Mouse (Mus musculus) hindbrain, embryonic 10.5 days (tissue): ENCODE data around the gene Cd180. TPM values are rescaled to one million over a fixed set of nuclear protein-coding genes. Genes with fewer than 3 reads are reported as not detected.

ENCODE experiments used
- DNase-seq: peaks from one replicate; pipeline ENCODE4 v3.0.0-alpha.2; 2017; ENCODE audit warnings: low spot score
- H3K27ac ChIP-seq: fragments of 300-500 bp; sonication (generic); 2 replicates; pipeline ENCODE4 v1.5.1; 2016; ENCODE audit warnings: mild to moderate bottlenecking, moderate library complexity
- H3K27me3 ChIP-seq: fragments of 300-500 bp; sonication (generic); 2 replicates; pipeline ENCODE4 v1.6.1; 2016; ENCODE audit warnings: mild to moderate bottlenecking; ENCODE audit not compliant: poor library complexity, insufficient read depth, severe bottlenecking
- H3K36me3 ChIP-seq: fragments of 300-500 bp; sonication (generic); 2 replicates; pipeline ENCODE4 v1.6.1; 2016; ENCODE audit warnings: mild to moderate bottlenecking, moderate library complexity
- H3K4me1 ChIP-seq: fragments of 300-500 bp; sonication (generic); replicated peaks from 2 replicates; pipeline ENCODE4 v1.6.1; 2016; ENCODE audit warnings: mild to moderate bottlenecking
- H3K4me3 ChIP-seq: fragments of 300-500 bp; sonication (generic); 2 replicates; pipeline ENCODE4 v1.5.1; 2016; ENCODE audit warnings: mild to moderate bottlenecking, moderate library complexity
- H3K9me3 ChIP-seq: fragments of 300-500 bp; sonication (generic); 2 replicates; pipeline ENCODE4 v1.6.1; 2016; ENCODE audit warnings: mild to moderate bottlenecking, moderate library complexity
- WGBS: fragments of 180-500 bp; shearing (Covaris S2); methylation state at CpG from one replicate; pipeline ENCODE4 v1.1.7; 2016; 5-methylcytosine and 5-hydroxymethylcytosine counted together
- polyA plus RNA-seq: library from polyadenylated mRNA; unstranded; fragments of >200 nt; fragmentation: Nextera tagmentation; extraction: Ambion mirVana; gene quantifications from 2 replicates; pipeline ENCODE4 v1.2.1, GENCODE M21; 2016

The Cd180 gene
- polyA plus RNA-seq, 1 experiment from 2014 or later, result 0.38 TPM

- no peaks in the 10 kb centered on the region for H3K27me3 ChIP-seq
- DNase-seq, result no peak
- 91% methylated on average over 6 of the region's 6 CpGs for WGBS
- H3K9me3 ChIP-seq, result no peaks in the 10 kb centered on the region
- H3K27ac ChIP-seq, result no peak overlapping the region
- H3K4me1 ChIP-seq, result peaks cover 7% of the 10 kb centered on the region; the same call in 1 of the 2 replicates
- no peaks in the 10 kb centered on the region for H3K36me3 ChIP-seq
- no peak overlapping the region for H3K4me3 ChIP-seq
Observed at GRCm38 (mm10) chr13:102689201-102690090, 3.9 kb upstream of the Cd180 start.

GRCm38 (mm10) chr13:102690184-102690583 lies 3.2 kb upstream of the Cd180 start:
- peaks cover 7% of the 10 kb centered on the region; the same call in 1 of the 2 replicates for H3K4me1 ChIP-seq
- H3K27ac ChIP-seq, result no peak overlapping the region
- 89% methylated on average over 5 of the region's 5 CpGs for WGBS
- H3K9me3 ChIP-seq, result no peaks in the 10 kb centered on the region
- H3K27me3 ChIP-seq, result no peaks in the 10 kb centered on the region
- no peak for DNase-seq
- no peaks in the 10 kb centered on the region for H3K36me3 ChIP-seq
- H3K4me3 ChIP-seq, result no peak overlapping the region

- DNase-seq, result no peak
- Histone ChIP-seq H3K9me3 (no peaks in the 10 kb centered on the region), H3K27ac (no peak overlapping the region), H3K27me3 (no peaks in the 10 kb centered on the region), H3K36me3 (no peaks in the 10 kb centered on the region), H3K4me1 (peaks cover 7% of the 10 kb centered on the region; the same call in 1 of the 2 replicates), H3K4me3 (no peak overlapping the region)
- 68% methylated on average over 11 of the region's 11 CpGs for WGBS
Observed at GRCm38 (mm10) chr13:102691408-102692150, 1.8 kb upstream of the Cd180 start.

- no peaks in the 10 kb centered on the region for H3K9me3 ChIP-seq
Observed at GRCm38 (mm10) chr13:102694154-102694553, 796 bp downstream of the Cd180 start.

GRCm38 (mm10) chr13:102695121-102695905 lies 2.0 kb downstream of the Cd180 start:
- WGBS, result 77% methylated on average over 7 of the region's 7 CpGs
- Histone ChIP-seq H3K36me3 (no peaks in the 10 kb centered on the region), H3K4me1 (peaks cover 18% of the 10 kb centered on the region), H3K27me3 (no peaks in the 10 kb centered on the region), H3K27ac (no peak overlapping the region), H3K9me3 (no peaks in the 10 kb centered on the region), H3K4me3 (no peak overlapping the region)
- DNase-seq, result no peak

More at GRCm38 (mm10) chr13:102694154-102694553, 796 bp downstream of the Cd180 start:
- no peak for DNase-seq
- Histone ChIP-seq H3K36me3 (no peaks in the 10 kb centered on the region), H3K27ac (no peak overlapping the region), H3K27me3 (no peaks in the 10 kb centered on the region), H3K4me3 (no peak overlapping the region), H3K4me1 (peaks cover 16% of the 10 kb centered on the region)
- 94% methylated on average over 7 of the region's 7 CpGs for WGBS

- peak overlapping the region; percentile 24 for H3K4me3 ChIP-seq
- no peaks in the 10 kb centered on the region for H3K9me3 ChIP-seq
- H3K4me1 ChIP-seq, result peaks cover 11% of the 10 kb centered on the region
- WGBS, result 33% methylated on average over 10 of the region's 10 CpGs
- DNase-seq, result no peak
- H3K27ac ChIP-seq, result peak overlapping the region; percentile 81
- no peaks in the 10 kb centered on the region for H3K27me3 ChIP-seq
- H3K36me3 ChIP-seq, result no peaks in the 10 kb centered on the region
Observed at GRCm38 (mm10) chr13:102698335-102698734, 5.0 kb downstream of the Cd180 start.

- H3K4me3 ChIP-seq, result peak overlapping the region; percentile 24
- H3K36me3 ChIP-seq, result no peaks in the 10 kb centered on the region
- H3K27me3 ChIP-seq, result no peaks in the 10 kb centered on the region
- no peaks in the 10 kb centered on the region for H3K9me3 ChIP-seq
- H3K27ac ChIP-seq, result peak overlapping the region; percentile 81
- peak; percentile 25 for DNase-seq
- peaks cover 11% of the 10 kb centered on the region for H3K4me1 ChIP-seq
- WGBS, result 40% methylated on average over 14 of the region's 14 CpGs
Observed at GRCm38 (mm10) chr13:102698751-102699323, 5.5 kb downstream of the Cd180 start.

- H3K27me3 ChIP-seq, result no peaks in the 10 kb centered on the region
- DNase-seq, result no peak
- H3K9me3 ChIP-seq, result no peaks in the 10 kb centered on the region
- H3K4me3 ChIP-seq, result no peak overlapping the region
- H3K36me3 ChIP-seq, result no peaks in the 10 kb centered on the region
- H3K27ac ChIP-seq, result no peak overlapping the region
- H3K4me1 ChIP-seq, result peaks cover 11% of the 10 kb centered on the region
- 86% methylated on average over 5 of the region's 5 CpGs for WGBS
Observed at GRCm38 (mm10) chr13:102700176-102700575, 6.8 kb downstream of the Cd180 start.

- peaks cover 11% of the 10 kb centered on the region for H3K4me1 ChIP-seq
- H3K36me3 ChIP-seq, result no peaks in the 10 kb centered on the region
- no peak for DNase-seq
- H3K9me3 ChIP-seq, result no peaks in the 10 kb centered on the region
- 86% methylated on average over 3 of the region's 3 CpGs for WGBS
- no peak overlapping the region for H3K27ac ChIP-seq
- no peaks in the 10 kb centered on the region for H3K27me3 ChIP-seq
- H3K4me3 ChIP-seq, result no peak overlapping the region
Observed at GRCm38 (mm10) chr13:102700744-102701143, 7.4 kb downstream of the Cd180 start.

GRCm38 (mm10) chr13:102716973-102717372 lies 23.6 kb downstream of the Cd180 start:
- Histone ChIP-seq H3K9me3 (no peaks in the 10 kb centered on the region), H3K36me3 (no peaks in the 10 kb centered on the region), H3K4me1 (no peaks in the 10 kb centered on the region), H3K4me3 (no peak overlapping the region), H3K27me3 (no peaks in the 10 kb centered on the region), H3K27ac (no peak overlapping the region)
- DNase-seq, result no peak
- 71% methylated on average over 1 of the region's 1 CpGs for WGBS

GRCm38 (mm10) chr13:102725416-102725815 lies 32.1 kb downstream of the Cd180 start:
- DNase-seq, result no peak
- H3K36me3 ChIP-seq, result no peaks in the 10 kb centered on the region
- no peak overlapping the region for H3K4me3 ChIP-seq
- H3K27ac ChIP-seq, result no peak overlapping the region
- H3K9me3 ChIP-seq, result no peaks in the 10 kb centered on the region
- no peaks in the 10 kb centered on the region for H3K27me3 ChIP-seq
- H3K4me1 ChIP-seq, result no peaks in the 10 kb centered on the region

GRCm38 (mm10) chr13:102725906-102726305 lies 32.5 kb downstream of the Cd180 start:
- no peak overlapping the region for H3K27ac ChIP-seq
- no peaks in the 10 kb centered on the region for H3K9me3 ChIP-seq
- no peaks in the 10 kb centered on the region for H3K36me3 ChIP-seq
- H3K4me3 ChIP-seq, result no peak overlapping the region
- H3K27me3 ChIP-seq, result no peaks in the 10 kb centered on the region
- no peak for DNase-seq
- H3K4me1 ChIP-seq, result no peaks in the 10 kb centered on the region
- 84% methylated on average over 2 of the region's 2 CpGs for WGBS
